Mouse (Mus musculus): ENCODE results near the gene Fto. TPM values are rescaled to one million over a fixed set of nuclear protein-coding genes. Genes with fewer than 3 reads are reported as not detected.

Fto gene
- total RNA-seq, 2 experiments from 2014 or later: 26.4 to 50.0 TPM

- ATAC-seq (replicated peaks; ENCODE audit: poor library complexity): no peak
Observed at GRCm38 (mm10) chr8:91323511-91323910, 10.2 kb downstream of the Fto start.

- ATAC-seq (replicated peaks; ENCODE audit: poor library complexity): no peak
Observed at GRCm38 (mm10) chr8:91324271-91324670, 10.9 kb downstream of the Fto start.

GRCm38 (mm10) chr8:91324916-91325315, 11.6 kb downstream of the Fto start:
- ATAC-seq (replicated peaks; ENCODE audit: poor library complexity): no peak

- ATAC-seq (replicated peaks; ENCODE audit: poor library complexity): peak; percentile 71
Observed at GRCm38 (mm10) chr8:91326018-91326417, 12.7 kb downstream of the Fto start.

GRCm38 (mm10) chr8:91326946-91327345, 13.6 kb downstream of the Fto start:
- ATAC-seq (replicated peaks; ENCODE audit: poor library complexity): no peak

- no peak for ATAC-seq (replicated peaks; ENCODE audit: poor library complexity)
Observed at GRCm38 (mm10) chr8:91327471-91328205, 14.3 kb downstream of the Fto start.

- no peak for ATAC-seq (replicated peaks; ENCODE audit: poor library complexity)
Observed at GRCm38 (mm10) chr8:91329056-91329455, 15.7 kb downstream of the Fto start.

GRCm38 (mm10) chr8:91329461-91329850, 16.1 kb downstream of the Fto start:
- no peak for ATAC-seq (replicated peaks; ENCODE audit: poor library complexity)

- no peak for ATAC-seq (replicated peaks; ENCODE audit: poor library complexity)
Observed at GRCm38 (mm10) chr8:91338389-91339154, 25.2 kb downstream of the Fto start.

GRCm38 (mm10) chr8:91339651-91340050, 26.3 kb downstream of the Fto start:
- ATAC-seq (replicated peaks; ENCODE audit: poor library complexity): no peak

GRCm38 (mm10) chr8:91340746-91341145, 27.4 kb downstream of the Fto start:
- ATAC-seq (replicated peaks; ENCODE audit: poor library complexity): no peak

GRCm38 (mm10) chr8:91342196-91342595, 28.9 kb downstream of the Fto start:
- no peak for ATAC-seq (replicated peaks; ENCODE audit: poor library complexity)

GRCm38 (mm10) chr8:91342798-91343197, 29.5 kb downstream of the Fto start:
- ATAC-seq (replicated peaks; ENCODE audit: poor library complexity): peak; percentile 49

- peak; percentile 78 for ATAC-seq (replicated peaks; ENCODE audit: poor library complexity)
Observed at GRCm38 (mm10) chr8:91344659-91345058, 31.3 kb downstream of the Fto start.

- ATAC-seq (replicated peaks; ENCODE audit: poor library complexity): 0 out of 2 replicates have a peak, but pooled peaks have one; percentile 14
Observed at GRCm38 (mm10) chr8:91347146-91347545, 33.8 kb downstream of the Fto start.

- ATAC-seq (replicated peaks; ENCODE audit: poor library complexity): no peak
Observed at GRCm38 (mm10) chr8:91347595-91347994, 34.3 kb downstream of the Fto start.

- ATAC-seq (replicated peaks; ENCODE audit: poor library complexity): no peak
Observed at GRCm38 (mm10) chr8:91349816-91350215, 36.5 kb downstream of the Fto start.

- no peak for ATAC-seq (replicated peaks; ENCODE audit: poor library complexity)
Observed at GRCm38 (mm10) chr8:91350628-91351027, 37.3 kb downstream of the Fto start.

GRCm38 (mm10) chr8:91352598-91352997, 39.3 kb downstream of the Fto start:
- ATAC-seq (replicated peaks; ENCODE audit: poor library complexity): peak; percentile 62

GRCm38 (mm10) chr8:91353062-91353461, 39.7 kb downstream of the Fto start:
- ATAC-seq (replicated peaks; ENCODE audit: poor library complexity): peak; percentile 85

GRCm38 (mm10) chr8:91353907-91354306, 40.6 kb downstream of the Fto start:
- no peak for ATAC-seq (replicated peaks; ENCODE audit: poor library complexity)

- ATAC-seq (replicated peaks; ENCODE audit: poor library complexity): no peak
Observed at GRCm38 (mm10) chr8:91355301-91355905, 42.1 kb downstream of the Fto start.

Measured in megakaryocyte progenitor cell, adult 5-6 weeks (primary cell).